Mouse (Mus musculus): ENCODE measurements around the gene Slc8a2. TPM values are rescaled to one million over a fixed set of nuclear protein-coding genes. Genes with fewer than 3 reads are reported as not detected.

The Slc8a2 gene
- polyA plus RNA-seq, 1 experiment from 2014 or later, result 0.42 TPM

GRCm38 (mm10) chr7:16183663-16184062 lies 54.0 kb downstream of the Slc8a2 start:
- peaks cover 76% of the 10 kb centered on the region for H3K36me3 ChIP-seq
- 30% methylated on average over 8 of the region's 8 CpGs for WGBS
- H3K9me3 ChIP-seq, result no peaks in the 10 kb centered on the region
- no peak overlapping the region for H3K27ac ChIP-seq
- H3K4me3 ChIP-seq, result no peak overlapping the region
- no peaks in the 10 kb centered on the region for H3K4me1 ChIP-seq (replicated peaks)
- no peaks in the 10 kb centered on the region for H3K27me3 ChIP-seq (ENCODE audit: insufficient read depth, poor library complexity, severe bottlenecking)
- DNase-seq (ENCODE audit: low spot score), result peak; percentile 43

- Histone ChIP-seq H3K9me3 (no peaks in the 10 kb centered on the region), H3K27ac (no peak overlapping the region), H3K36me3 (peaks cover 42% of the 10 kb centered on the region), H3K4me3 (no peak overlapping the region), H3K27me3 (ENCODE audit: insufficient read depth, poor library complexity, severe bottlenecking) (no peaks in the 10 kb centered on the region), H3K4me1 (replicated peaks) (no peaks in the 10 kb centered on the region)
- WGBS, result 83% methylated on average over 8 of the region's 8 CpGs
- DNase-seq (ENCODE audit: low spot score), result no peak
Measured at GRCm38 (mm10) chr7:16187494-16187893, 57.9 kb downstream of the Slc8a2 start.

GRCm38 (mm10) chr7:16192315-16192714 lies 62.7 kb downstream of the Slc8a2 start:
- H3K4me1 ChIP-seq (replicated peaks), result no peaks in the 10 kb centered on the region
- 16% methylated on average over 5 of the region's 5 CpGs for WGBS
- H3K9me3 ChIP-seq, result no peaks in the 10 kb centered on the region
- H3K4me3 ChIP-seq, result no peak overlapping the region
- peak; percentile 74 for DNase-seq (ENCODE audit: low spot score)
- H3K27me3 ChIP-seq (ENCODE audit: insufficient read depth, poor library complexity, severe bottlenecking), result no peaks in the 10 kb centered on the region
- peaks cover 22% of the 10 kb centered on the region for H3K36me3 ChIP-seq
- no peak overlapping the region for H3K27ac ChIP-seq

GRCm38 (mm10) chr7:16193702-16194101 lies 64.1 kb downstream of the Slc8a2 start:
- no peak for DNase-seq (ENCODE audit: low spot score)
- Histone ChIP-seq H3K9me3 (no peaks in the 10 kb centered on the region), H3K27ac (no peak overlapping the region), H3K27me3 (ENCODE audit: insufficient read depth, poor library complexity, severe bottlenecking) (no peaks in the 10 kb centered on the region), H3K36me3 (peaks cover 36% of the 10 kb centered on the region), H3K4me3 (no peak overlapping the region), H3K4me1 (replicated peaks) (no peaks in the 10 kb centered on the region)
- WGBS, result 62% methylated on average over 3 of the region's 3 CpGs

GRCm38 (mm10) chr7:16196616-16197015 lies 67.0 kb downstream of the Slc8a2 start:
- Histone ChIP-seq H3K9me3 (no peaks in the 10 kb centered on the region), H3K4me3 (no peak overlapping the region), H3K27me3 (ENCODE audit: insufficient read depth, poor library complexity, severe bottlenecking) (no peaks in the 10 kb centered on the region), H3K4me1 (replicated peaks) (no peaks in the 10 kb centered on the region), H3K36me3 (peaks cover 65% of the 10 kb centered on the region), H3K27ac (no peak overlapping the region)
- no peak for DNase-seq (ENCODE audit: low spot score)
- WGBS, result 84% methylated on average over 6 of the region's 6 CpGs

GRCm38 (mm10) chr7:16197166-16197565 lies 67.5 kb downstream of the Slc8a2 start:
- Histone ChIP-seq H3K27ac (no peak overlapping the region), H3K36me3 (peaks cover 70% of the 10 kb centered on the region), H3K4me3 (no peak overlapping the region), H3K4me1 (replicated peaks) (no peaks in the 10 kb centered on the region), H3K27me3 (ENCODE audit: insufficient read depth, poor library complexity, severe bottlenecking) (no peaks in the 10 kb centered on the region), H3K9me3 (no peaks in the 10 kb centered on the region)
- 87% methylated on average over 5 of the region's 5 CpGs for WGBS
- no peak for DNase-seq (ENCODE audit: low spot score)

GRCm38 (mm10) chr7:16198540-16198939 lies 68.9 kb downstream of the Slc8a2 start:
- H3K27ac ChIP-seq, result no peak overlapping the region
- no peaks in the 10 kb centered on the region for H3K4me1 ChIP-seq (replicated peaks)
- H3K4me3 ChIP-seq, result no peak overlapping the region
- no peak for DNase-seq (ENCODE audit: low spot score)
- peaks cover 84% of the 10 kb centered on the region for H3K36me3 ChIP-seq
- no peaks in the 10 kb centered on the region for H3K9me3 ChIP-seq
- H3K27me3 ChIP-seq (ENCODE audit: insufficient read depth, poor library complexity, severe bottlenecking), result no peaks in the 10 kb centered on the region
- WGBS, result 88% methylated on average over 11 of the region's 11 CpGs

- H3K9me3 ChIP-seq, result no peaks in the 10 kb centered on the region
- H3K27ac ChIP-seq, result no peak overlapping the region
- H3K27me3 ChIP-seq (ENCODE audit: insufficient read depth, poor library complexity, severe bottlenecking), result no peaks in the 10 kb centered on the region
- no peak for DNase-seq (ENCODE audit: low spot score)
- H3K4me1 ChIP-seq (replicated peaks), result no peaks in the 10 kb centered on the region
- H3K36me3 ChIP-seq, result peaks cover 100% of the 10 kb centered on the region
- no peak overlapping the region for H3K4me3 ChIP-seq
- WGBS, result 85% methylated on average over 6 of the region's 6 CpGs
Measured at GRCm38 (mm10) chr7:16201136-16201535, 71.5 kb downstream of the Slc8a2 start.

- H3K36me3 ChIP-seq, result peaks cover 100% of the 10 kb centered on the region
Measured at GRCm38 (mm10) chr7:16202756-16203504, 73.3 kb downstream of the Slc8a2 start.

GRCm38 (mm10) chr7:16203505-16203903 lies 73.9 kb downstream of the Slc8a2 start:
- Histone ChIP-seq H3K4me1 (replicated peaks) (no peaks in the 10 kb centered on the region), H3K9me3 (no peaks in the 10 kb centered on the region), H3K4me3 (no peak overlapping the region), H3K36me3 (peaks cover 100% of the 10 kb centered on the region), H3K27me3 (ENCODE audit: insufficient read depth, poor library complexity, severe bottlenecking) (no peaks in the 10 kb centered on the region), H3K27ac (no peak overlapping the region)
- 93% methylated on average over 13 of the region's 13 CpGs for WGBS
- DNase-seq (ENCODE audit: low spot score), result no peak

More at GRCm38 (mm10) chr7:16202756-16203504, 73.3 kb downstream of the Slc8a2 start:
- Histone ChIP-seq H3K27me3 (ENCODE audit: insufficient read depth, poor library complexity, severe bottlenecking) (no peaks in the 10 kb centered on the region), H3K4me1 (replicated peaks) (no peaks in the 10 kb centered on the region), H3K9me3 (no peaks in the 10 kb centered on the region), H3K27ac (no peak overlapping the region), H3K4me3 (no peak overlapping the region)
- 86% methylated on average over 15 of the region's 15 CpGs for WGBS
- DNase-seq (ENCODE audit: low spot score), result no peak

GRCm38 (mm10) chr7:16204791-16205190 lies 75.2 kb downstream of the Slc8a2 start:
- Histone ChIP-seq H3K27me3 (ENCODE audit: insufficient read depth, poor library complexity, severe bottlenecking) (no peaks in the 10 kb centered on the region), H3K4me1 (replicated peaks) (no peaks in the 10 kb centered on the region), H3K4me3 (no peak overlapping the region), H3K9me3 (no peaks in the 10 kb centered on the region), H3K27ac (no peak overlapping the region), H3K36me3 (peaks cover 100% of the 10 kb centered on the region)
- WGBS, result 87% methylated on average over 9 of the region's 9 CpGs
- DNase-seq (ENCODE audit: low spot score), result no peak

GRCm38 (mm10) chr7:16207076-16207475 lies 77.5 kb downstream of the Slc8a2 start:
- no peaks in the 10 kb centered on the region for H3K27me3 ChIP-seq (ENCODE audit: insufficient read depth, poor library complexity, severe bottlenecking)
- no peaks in the 10 kb centered on the region for H3K4me1 ChIP-seq (replicated peaks)
- H3K36me3 ChIP-seq, result peaks cover 100% of the 10 kb centered on the region
- DNase-seq (ENCODE audit: low spot score), result no peak
- no peaks in the 10 kb centered on the region for H3K9me3 ChIP-seq
- H3K27ac ChIP-seq, result no peak overlapping the region
- WGBS, result 84% methylated on average over 7 of the region's 7 CpGs
- no peak overlapping the region for H3K4me3 ChIP-seq

GRCm38 (mm10) chr7:16207496-16207895 lies 77.9 kb downstream of the Slc8a2 start:
- no peak for DNase-seq (ENCODE audit: low spot score)
- no peaks in the 10 kb centered on the region for H3K4me1 ChIP-seq (replicated peaks)
- H3K27me3 ChIP-seq (ENCODE audit: insufficient read depth, poor library complexity, severe bottlenecking), result no peaks in the 10 kb centered on the region
- WGBS, result 93% methylated on average over 10 of the region's 10 CpGs
- no peaks in the 10 kb centered on the region for H3K9me3 ChIP-seq
- H3K4me3 ChIP-seq, result no peak overlapping the region
- peaks cover 98% of the 10 kb centered on the region for H3K36me3 ChIP-seq
- no peak overlapping the region for H3K27ac ChIP-seq

All from hindbrain, embryonic 10.5 days (tissue).